Mouse (Mus musculus): ENCODE results near the gene Abat.

Gene Abat

GRCm38 (mm10) chr16:8513236-8513906, at the start of gene Abat:
Gene Abat (plus strand): TSS chr16:8513429.
- DNase-seq (ENCODE audit: low spot score in 2 of 2) = peak; percentile 94

- no peak for DNase-seq (ENCODE audit: low spot score in 2 of 2)
These were observed 43.1 kb upstream of the Abat start for GRCm38 (mm10) chr16:8470132-8470531.

- DNase-seq (ENCODE audit: low spot score in 2 of 2) = peak; percentile 85 to 88
These were observed 42.4 kb upstream of the Abat start, which contains the start of gene Mettl22 for GRCm38 (mm10) chr16:8470603-8471481. Gene Mettl22 (plus strand): TSS chr16:8470788.

- no peak for DNase-seq (ENCODE audit: low spot score in 2 of 2)
These were observed 25.7 kb upstream of the Abat start for GRCm38 (mm10) chr16:8487396-8488005.

GRCm38 (mm10) chr16:8489340-8489739, 23.9 kb upstream of the Abat start:
- no peak for DNase-seq (ENCODE audit: low spot score in 2 of 2)

- DNase-seq (ENCODE audit: low spot score in 2 of 2) = no peak
These were observed 21.3 kb upstream of the Abat start for GRCm38 (mm10) chr16:8491743-8492490.

- peak; percentile 64 to 73 for DNase-seq (ENCODE audit: low spot score in 2 of 2)
These were observed 19.0 kb upstream of the Abat start for GRCm38 (mm10) chr16:8494268-8494667.

GRCm38 (mm10) chr16:8496967-8497366, 16.3 kb upstream of the Abat start:
- no peak for DNase-seq (ENCODE audit: low spot score in 2 of 2)

GRCm38 (mm10) chr16:8504271-8504670, 9.0 kb upstream of the Abat start:
- no peak for DNase-seq (ENCODE audit: low spot score in 2 of 2)

- DNase-seq (ENCODE audit: low spot score in 2 of 2) = no peak
These were observed 3.3 kb upstream of the Abat start for GRCm38 (mm10) chr16:8509894-8510293.

- no peak for DNase-seq (ENCODE audit: low spot score in 2 of 2)
These were observed 399 bp upstream of the Abat start for GRCm38 (mm10) chr16:8512830-8513229.

GRCm38 (mm10) chr16:8514180-8514579, 951 bp downstream of the Abat start:
- DNase-seq (ENCODE audit: low spot score in 2 of 2) = no peak

GRCm38 (mm10) chr16:8520525-8520924, 7.3 kb downstream of the Abat start:
- no peak for DNase-seq (ENCODE audit: low spot score in 2 of 2)

GRCm38 (mm10) chr16:8521322-8521721, 8.1 kb downstream of the Abat start:
- DNase-seq (ENCODE audit: low spot score in 2 of 2) = no peak

GRCm38 (mm10) chr16:8523480-8524144, 10.4 kb downstream of the Abat start:
- peak; percentile 29 to 49 for DNase-seq (ENCODE audit: low spot score in 2 of 2)

- no peak for DNase-seq (ENCODE audit: low spot score in 2 of 2)
These were observed 11.1 kb downstream of the Abat start for GRCm38 (mm10) chr16:8524163-8524847.

GRCm38 (mm10) chr16:8525293-8525692, 12.1 kb downstream of the Abat start:
- DNase-seq (ENCODE audit: low spot score in 2 of 2) = no peak

- DNase-seq (ENCODE audit: low spot score in 2 of 2) = no peak
These were observed 12.6 kb downstream of the Abat start for GRCm38 (mm10) chr16:8525877-8526276.

- DNase-seq (ENCODE audit: low spot score in 2 of 2) = no peak
These were observed 16.2 kb downstream of the Abat start for GRCm38 (mm10) chr16:8529389-8529788.

- DNase-seq (ENCODE audit: low spot score in 2 of 2) = no peak
These were observed 16.8 kb downstream of the Abat start for GRCm38 (mm10) chr16:8530018-8530417.

- DNase-seq (ENCODE audit: low spot score in 2 of 2) = no peak
These were observed 19.2 kb downstream of the Abat start for GRCm38 (mm10) chr16:8532461-8532860.

Measured in right cerebral cortex, adult 2 months (tissue).